Mouse (Mus musculus): Measurements from ENCODE around the gene 4632433K11Rik.

GRCm38 (mm10) chr7:5044981-5045380, 11.1 kb downstream of the 4632433K11Rik start:
- TF ChIP-seq CTCF (IDR thresholded peaks at IDR 0.05; ENCODE audit: control insufficient read depth, insufficient read depth, insufficient replicate concordance, low read depth, low read length) (no peak), POLR2A (IDR thresholded peaks at IDR 0.05; ENCODE audit: control insufficient read depth, low read depth, low read length) (no peak)

Measured in testis, adult 2 months (tissue).